Mouse (Mus musculus): ENCODE data around the gene Prrc2a. TPM values are rescaled to one million over a fixed set of nuclear protein-coding genes. Genes with fewer than 3 reads are reported as not detected.
A peak's percentile ranks its signal among the peaks of the same experiment; 100 is the strongest.

The Prrc2a gene
- total RNA-seq, 2 experiments from 2014 or later, result 264 to 295 TPM

DNA sequence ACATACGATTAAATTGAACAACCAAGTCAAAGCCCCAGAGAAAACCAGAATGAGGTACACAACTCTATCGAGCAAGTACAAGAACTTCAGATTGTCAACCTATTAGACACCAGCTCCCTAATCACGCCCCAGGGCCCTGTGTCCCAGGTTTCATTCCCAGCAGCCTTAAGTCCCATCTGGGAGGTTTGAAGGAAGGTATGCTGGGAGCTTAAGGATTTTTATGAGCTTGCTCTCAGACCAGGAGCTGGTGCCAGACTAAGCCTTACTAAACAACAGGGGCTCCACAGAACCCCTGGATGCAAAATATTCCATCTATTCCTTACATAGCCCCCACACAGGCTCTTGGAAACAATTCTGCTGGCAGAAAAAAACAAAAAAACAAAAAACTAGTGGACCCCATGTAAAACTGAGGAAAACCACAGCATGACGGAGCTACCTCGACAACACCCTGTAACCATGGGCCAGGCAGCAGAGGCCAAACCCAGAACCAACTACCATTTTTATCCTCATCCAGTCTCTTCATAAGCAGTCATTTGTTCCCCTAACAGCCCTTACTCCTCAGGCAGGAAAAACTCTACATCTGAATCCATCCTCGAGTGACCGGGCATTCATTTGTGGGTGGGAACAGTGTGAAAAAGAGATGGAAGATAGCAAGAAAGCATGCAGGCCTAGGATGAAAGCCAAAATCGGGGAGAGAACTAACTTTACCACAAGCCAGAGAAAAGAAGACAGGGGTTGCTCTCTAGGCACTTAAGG is 1.2 kb downstream of the Prrc2a start:
- DNase-seq (ENCODE audit: low spot score in 2 of 2), result no peak

GRCm38 (mm10) chr17:35162730-35163129 is 2.0 kb downstream of the Prrc2a start:
- no peak for DNase-seq (ENCODE audit: low spot score in 2 of 2)

DNA sequence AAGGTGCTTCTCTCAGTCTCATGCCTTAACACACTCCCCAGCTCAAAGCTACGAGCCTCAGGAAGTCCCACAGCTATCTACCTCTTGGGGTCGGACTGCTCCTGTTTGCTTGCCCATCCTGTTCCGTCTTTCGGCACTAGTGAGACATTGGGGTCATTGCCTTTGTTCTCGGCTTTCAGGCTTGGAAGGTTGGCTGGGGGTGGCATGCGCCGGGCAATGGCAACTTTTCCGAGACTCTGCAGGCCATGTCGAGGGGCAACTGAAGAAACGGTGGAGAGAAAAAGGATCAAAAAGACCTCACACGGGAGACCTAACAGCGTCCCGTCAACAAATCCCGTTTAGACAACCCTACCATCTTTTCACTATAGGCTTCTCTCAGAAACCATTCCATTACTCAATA is 2.6 kb downstream of the Prrc2a start:
- DNase-seq (ENCODE audit: low spot score in 2 of 2), result no peak

GRCm38 (mm10) chr17:35161421-35161820 is 3.3 kb downstream of the Prrc2a start:
- DNase-seq (ENCODE audit: low spot score in 2 of 2), result no peak

GRCm38 (mm10) chr17:35159638-35160037 is 5.1 kb downstream of the Prrc2a start:
- no peak for DNase-seq (ENCODE audit: low spot score in 2 of 2)

GRCm38 (mm10) chr17:35158850-35159593 is 5.7 kb downstream of the Prrc2a start:
- no peak for DNase-seq (ENCODE audit: low spot score in 2 of 2)

GRCm38 (mm10) chr17:35157661-35158175 is 7.0 kb downstream of the Prrc2a start:
- no peak for DNase-seq (ENCODE audit: low spot score in 2 of 2)

DNA sequence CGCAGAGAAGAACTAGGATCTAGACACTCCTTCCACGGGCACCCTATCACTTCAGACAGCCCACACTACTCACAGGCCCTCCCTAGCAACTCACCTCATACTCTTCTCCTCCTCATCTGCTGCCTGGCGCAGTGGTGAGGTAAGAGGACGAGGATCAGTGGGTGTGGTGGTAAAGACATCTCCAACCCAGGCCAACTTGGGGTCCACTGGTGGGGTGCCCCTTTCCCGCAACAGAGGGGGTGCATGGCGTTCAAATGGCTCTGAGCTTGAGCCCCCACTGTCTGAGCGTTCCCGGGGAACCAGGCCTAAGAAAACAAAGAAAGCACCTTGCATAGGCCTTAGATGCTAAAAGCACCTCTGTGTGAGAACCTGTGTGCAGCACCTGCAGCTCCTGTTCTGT is 7.4 kb downstream of the Prrc2a start:
- no peak for DNase-seq (ENCODE audit: low spot score in 2 of 2)

DNA sequence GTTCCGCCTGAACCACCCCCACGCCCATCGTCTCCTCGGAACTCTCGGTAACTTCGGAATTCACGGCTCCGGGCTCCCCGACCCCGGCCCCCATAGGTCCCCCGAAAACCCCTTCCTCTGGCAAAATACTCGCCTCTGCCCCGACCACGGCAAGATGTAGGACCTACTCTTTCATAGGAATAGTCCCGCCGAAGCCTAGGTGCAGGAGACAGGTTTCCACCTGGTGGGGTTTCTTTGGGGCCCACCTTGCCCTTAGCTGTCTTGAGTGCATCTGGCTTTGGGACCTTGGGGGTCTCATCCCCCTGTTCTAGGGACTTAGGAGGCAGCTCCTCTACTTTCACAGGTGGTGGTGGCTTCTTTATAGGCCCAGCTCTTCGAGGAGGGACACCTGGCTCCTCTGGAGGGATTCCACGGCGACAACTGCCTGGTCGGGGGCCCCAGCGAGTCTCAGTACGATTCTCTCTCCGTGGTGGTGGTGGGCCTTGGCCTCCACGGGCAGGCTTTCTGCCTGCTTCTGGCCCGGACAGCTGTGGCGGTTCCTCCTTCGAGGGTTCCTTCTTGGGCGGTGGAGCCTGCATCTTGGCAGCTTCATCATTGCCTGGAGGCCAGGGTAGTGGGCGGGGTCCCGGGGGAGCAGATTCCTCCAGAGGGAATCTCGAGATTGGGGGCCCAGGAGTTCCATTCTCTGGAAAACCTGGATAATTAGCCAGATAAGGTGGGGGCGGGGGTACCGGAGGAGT is 8.1 kb downstream of the Prrc2a start:
- no peak for DNase-seq (ENCODE audit: low spot score in 2 of 2)

DNA sequence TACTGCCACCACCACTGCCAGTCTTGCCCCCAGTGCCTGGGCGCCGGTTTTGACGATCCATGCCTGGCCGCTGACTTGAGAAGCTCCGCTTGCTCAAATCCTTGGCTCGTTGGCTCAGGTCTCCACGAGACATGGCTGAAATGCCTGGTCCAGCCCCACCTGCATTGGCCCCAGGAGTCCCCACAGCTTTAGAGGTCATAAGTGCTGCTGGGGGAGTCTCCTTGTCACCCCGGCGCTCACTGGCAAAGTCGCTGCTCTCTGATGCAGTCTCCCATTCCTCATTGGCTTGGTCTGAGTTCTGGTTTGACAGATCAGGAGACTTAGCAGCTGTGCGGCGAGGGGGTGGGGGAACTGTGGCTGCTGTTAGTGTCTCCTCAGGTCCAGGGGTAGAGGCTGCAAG is 9.2 kb downstream of the Prrc2a start:
- no peak for DNase-seq (ENCODE audit: low spot score in 2 of 2)

GRCm38 (mm10) chr17:35154616-35155015 is 10.1 kb downstream of the Prrc2a start:
- DNase-seq (ENCODE audit: low spot score in 2 of 2), result no peak

- DNase-seq (ENCODE audit: low spot score in 2 of 2), result no peak
These were observed 10.8 kb downstream of the Prrc2a start for GRCm38 (mm10) chr17:35153931-35154330.

DNA sequence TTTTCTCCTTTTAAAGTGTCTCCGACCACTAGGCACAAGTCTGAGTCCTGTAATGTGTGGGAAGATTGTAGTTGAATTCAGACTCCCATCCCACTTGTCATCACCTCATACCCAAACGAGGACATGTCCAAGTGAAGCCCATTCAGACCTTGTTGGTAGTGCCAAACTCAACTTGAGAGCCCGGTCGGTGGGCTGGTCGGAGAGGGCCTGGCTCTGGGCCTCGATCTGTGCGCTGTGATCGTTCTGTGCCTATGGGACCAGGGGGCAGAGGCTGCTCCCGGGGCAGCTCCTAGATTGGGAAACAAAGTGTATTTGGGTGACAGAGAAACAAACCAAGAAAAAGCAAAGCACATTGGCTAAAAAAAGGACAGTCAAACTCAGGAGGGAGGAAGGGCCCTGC is 11.6 kb downstream of the Prrc2a start:
- DNase-seq (ENCODE audit: low spot score in 2 of 2), result no peak

DNA sequence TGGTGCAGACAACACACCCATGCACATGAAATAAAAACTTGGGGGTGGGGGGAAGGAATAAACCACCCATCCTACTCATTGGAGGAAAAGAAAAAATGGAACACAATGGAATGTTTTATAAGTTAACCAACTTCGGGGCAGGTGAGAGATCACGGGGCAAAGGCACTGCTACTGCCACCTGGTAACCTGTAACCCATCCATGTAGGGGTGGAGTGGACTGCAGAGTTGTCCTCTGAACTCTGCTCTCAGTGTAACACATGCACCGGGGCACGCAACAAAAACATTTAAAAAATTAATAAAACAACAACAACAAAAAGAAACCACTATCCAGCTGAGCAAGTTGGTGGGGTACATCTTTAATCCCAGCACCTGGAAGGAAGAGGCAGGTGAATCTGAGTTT is 12.6 kb downstream of the Prrc2a start:
- DNase-seq (ENCODE audit: low spot score in 2 of 2), result no peak

GRCm38 (mm10) chr17:35147922-35148639 is 16.6 kb downstream of the Prrc2a start:
- DNase-seq (ENCODE audit: low spot score in 2 of 2), result no peak

DNA sequence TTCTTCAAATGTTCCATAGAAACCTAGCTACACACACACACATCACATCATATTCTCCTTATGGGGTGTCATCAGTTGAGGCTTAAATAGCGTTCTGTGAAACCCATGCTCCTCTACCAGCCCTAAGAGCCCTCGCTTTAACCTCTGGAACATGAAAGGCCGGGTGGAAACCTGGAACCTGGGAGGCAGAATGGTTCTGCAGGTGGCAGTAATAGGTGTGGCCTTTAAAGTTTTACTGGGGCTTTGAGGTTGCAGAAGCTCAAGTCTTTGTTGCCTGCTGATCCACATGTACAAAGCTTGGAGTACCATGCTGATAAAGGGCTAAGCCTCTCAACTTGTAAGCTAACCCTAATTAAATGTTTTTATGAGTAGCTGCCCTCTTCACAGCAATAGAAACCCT is 17.3 kb downstream of the Prrc2a start:
- DNase-seq (ENCODE audit: low spot score in 2 of 2), result no peak

GRCm38 (mm10) chr17:35146139-35146538 is 18.6 kb downstream of the Prrc2a start:
- DNase-seq (ENCODE audit: low spot score in 2 of 2), result no peak

DNA sequence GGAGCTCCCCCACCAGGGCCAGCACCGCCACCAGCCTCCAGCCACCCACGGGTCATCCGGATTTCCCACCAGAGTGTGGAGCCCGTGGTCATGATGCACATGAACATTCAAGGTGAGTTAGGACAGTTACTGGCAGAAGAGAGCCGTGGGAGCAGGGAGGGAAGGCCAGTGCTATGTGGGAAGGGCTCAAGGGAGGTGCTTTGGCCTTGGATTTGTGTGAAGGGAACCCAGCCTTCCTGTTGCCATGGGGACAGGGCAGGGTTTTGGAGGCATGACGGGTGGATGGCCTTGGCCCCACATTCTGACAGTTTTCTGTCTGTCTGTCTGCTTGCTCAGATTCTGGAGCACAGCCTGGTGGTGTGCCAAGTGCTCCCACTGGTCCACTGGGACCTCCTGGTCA is 22.7 kb downstream of the Prrc2a start:
- peak in 1 of 2 experiments; percentile 62 for DNase-seq (ENCODE audit: low spot score in 2 of 2)

GRCm38 (mm10) chr17:35140490-35140996 is 24.2 kb downstream of the Prrc2a start:
- DNase-seq (ENCODE audit: low spot score in 2 of 2), result no peak

DNA sequence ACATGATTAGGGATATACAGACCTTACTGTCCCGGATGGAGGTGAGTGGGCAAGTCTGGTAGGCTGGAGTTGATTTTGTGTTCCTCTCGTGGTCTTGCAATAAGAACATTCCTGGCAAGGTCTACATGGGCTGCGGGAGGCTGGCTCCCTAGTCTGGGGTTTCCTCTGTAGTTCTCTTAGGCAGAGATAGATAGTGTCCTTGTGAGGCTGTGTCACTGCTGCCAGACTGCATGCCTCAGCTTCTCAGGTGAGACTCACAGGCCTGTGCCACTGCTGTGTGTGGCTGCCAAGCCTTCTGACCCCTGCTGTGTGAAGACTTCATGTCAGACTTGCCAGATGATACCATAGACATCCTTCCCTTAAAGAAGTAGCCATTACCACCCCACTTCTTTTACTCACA is 25.4 kb downstream of the Prrc2a start:
- no peak for DNase-seq (ENCODE audit: low spot score in 2 of 2)

Measured in adrenal gland, postnatal 4 days (tissue).